Mouse (Mus musculus) heart, embryonic 13.5 days (tissue): Measurements from ENCODE around the gene Tspan7. TPM values are rescaled to one million over a fixed set of nuclear protein-coding genes. Genes with fewer than 3 reads are reported as not detected.

ENCODE experiments used
- ATAC-seq: fragments of 200-750 bp; cut with Nextera tagmentation; 2 replicates; pipeline ENCODE4 v1.8.0; 2017; ENCODE audit warnings: moderate TSS enrichment; ENCODE audit not compliant: insufficient number of reproducible peaks, low FRiP score, low TSS enrichment; ENCODE audit errors: extremely low read depth
- H3K27ac ChIP-seq: fragments of 300-500 bp; sonication (generic); replicated peaks from 2 replicates; pipeline ENCODE4 v1.5.1; 2015; ENCODE audit warnings: moderate library complexity, mild to moderate bottlenecking, inconsistent platforms
- H3K27me3 ChIP-seq: fragments of 300-500 bp; sonication (generic); replicated peaks from 2 replicates; pipeline ENCODE4 v1.6.1; 2015; ENCODE audit warnings: mild to moderate bottlenecking, inconsistent platforms
- H3K36me3 ChIP-seq: fragments of 300-500 bp; sonication (generic); 2 replicates; pipeline ENCODE4 v1.6.1; 2015; ENCODE audit warnings: mild to moderate bottlenecking, inconsistent platforms
- H3K4me1 ChIP-seq: fragments of 300-500 bp; sonication (generic); 2 replicates; pipeline ENCODE4 v1.6.1; 2015; ENCODE audit warnings: inconsistent platforms
- H3K4me2 ChIP-seq: fragments of 300-500 bp; sonication (generic); 2 replicates; pipeline ENCODE4 v1.6.1; 2015; ENCODE audit warnings: inconsistent platforms, mild to moderate bottlenecking, moderate library complexity
- H3K4me3 ChIP-seq: fragments of 300-500 bp; sonication (generic); 2 replicates; pipeline ENCODE4 v1.5.1; 2015; ENCODE audit warnings: moderate library complexity, mild to moderate bottlenecking, inconsistent platforms
- H3K9ac ChIP-seq: fragments of 300-500 bp; sonication (generic); 2 replicates; pipeline ENCODE4 v1.6.1; 2015; ENCODE audit warnings: inconsistent platforms, mild to moderate bottlenecking, moderate library complexity
- H3K9me3 ChIP-seq: fragments of 300-500 bp; sonication (generic); 2 replicates; pipeline ENCODE4 v1.6.1; 2016; ENCODE audit warnings: inconsistent platforms
- WGBS: fragments of 180-500 bp; shearing (Covaris S2); methylation state at CpG from one replicate; pipeline ENCODE4 v1.1.7; 2015; ENCODE audit warnings: mixed read lengths; 5-methylcytosine and 5-hydroxymethylcytosine counted together
- polyA plus RNA-seq: library from polyadenylated mRNA; unstranded; fragments of >200 nt; fragmentation: Nextera tagmentation; extraction: Ambion mirVana; gene quantifications from 2 replicates; pipeline ENCODE4 v1.2.1, GENCODE M21; 2015

Tspan7 gene
- polyA plus RNA-seq, 1 experiment from 2014 or later, result 76.4 TPM

GRCm38 (mm10) chrX:10502616-10503015, 17.7 kb downstream of the Tspan7 start:
- peaks cover 8% of the 10 kb centered on the region for H3K4me1 ChIP-seq
- WGBS, result 24% methylated on average over 2 of the region's 2 CpGs
- ATAC-seq, result no peak
- no peak overlapping the region for H3K27ac ChIP-seq
- H3K4me3 ChIP-seq, result no peak overlapping the region
- no peak overlapping the region for H3K4me2 ChIP-seq
- no peaks in the 10 kb centered on the region for H3K36me3 ChIP-seq
- no peak overlapping the region for H3K9ac ChIP-seq
- H3K9me3 ChIP-seq, result no peaks in the 10 kb centered on the region
- H3K27me3 ChIP-seq, result no peaks in the 10 kb centered on the region

GRCm38 (mm10) chrX:10514417-10514816, 29.5 kb downstream of the Tspan7 start:
- Histone ChIP-seq H3K36me3 (no peaks in the 10 kb centered on the region), H3K9ac (no peak overlapping the region), H3K9me3 (no peaks in the 10 kb centered on the region), H3K27ac (no peak overlapping the region; the same call in 1 of the 2 replicates), H3K4me2 (no peak overlapping the region; the same call in 1 of the 2 replicates), H3K27me3 (no peaks in the 10 kb centered on the region), H3K4me1 (peaks cover 6% of the 10 kb centered on the region), H3K4me3 (no peak overlapping the region)
- WGBS, result 31% methylated on average over 5 of the region's 5 CpGs
- ATAC-seq, result no peak

- ATAC-seq, result no peak
- 31% methylated on average over 3 of the region's 3 CpGs for WGBS
- H3K9ac ChIP-seq, result no peak overlapping the region
Observed at GRCm38 (mm10) chrX:10514971-10515370, 30.0 kb downstream of the Tspan7 start.

GRCm38 (mm10) chrX:10516448-10516847, 31.5 kb downstream of the Tspan7 start:
- peaks cover 6% of the 10 kb centered on the region for H3K4me1 ChIP-seq
- H3K27ac ChIP-seq, result no peak overlapping the region
- H3K9me3 ChIP-seq, result no peaks in the 10 kb centered on the region
- H3K36me3 ChIP-seq, result no peaks in the 10 kb centered on the region
- H3K4me3 ChIP-seq, result no peak overlapping the region
- WGBS, result 75% methylated on average over 7 of the region's 7 CpGs
- H3K9ac ChIP-seq, result no peak overlapping the region
- ATAC-seq, result no peak
- H3K4me2 ChIP-seq, result no peak overlapping the region
- no peaks in the 10 kb centered on the region for H3K27me3 ChIP-seq

More at GRCm38 (mm10) chrX:10514971-10515370, 30.0 kb downstream of the Tspan7 start:
- no peaks in the 10 kb centered on the region for H3K27me3 ChIP-seq
- no peak overlapping the region for H3K4me2 ChIP-seq
- H3K36me3 ChIP-seq, result no peaks in the 10 kb centered on the region
- H3K9me3 ChIP-seq, result no peaks in the 10 kb centered on the region
- no peak overlapping the region for H3K4me3 ChIP-seq
- no peak overlapping the region for H3K27ac ChIP-seq
- H3K4me1 ChIP-seq, result peaks cover 6% of the 10 kb centered on the region

GRCm38 (mm10) chrX:10516925-10517324, 32.0 kb downstream of the Tspan7 start:
- H3K4me2 ChIP-seq, result no peak overlapping the region
- 72% methylated on average over 6 of the region's 6 CpGs for WGBS
- peaks cover 6% of the 10 kb centered on the region for H3K4me1 ChIP-seq

GRCm38 (mm10) chrX:10517756-10518155, 32.8 kb downstream of the Tspan7 start:
- Histone ChIP-seq H3K27ac (peak overlapping the region; percentile 54; the same call in 1 of the 2 replicates), H3K27me3 (no peaks in the 10 kb centered on the region), H3K36me3 (no peaks in the 10 kb centered on the region), H3K4me2 (no peak overlapping the region), H3K9ac (no peak overlapping the region), H3K4me1 (peaks cover 6% of the 10 kb centered on the region), H3K9me3 (no peaks in the 10 kb centered on the region), H3K4me3 (no peak overlapping the region)
- 64% methylated on average over 4 of the region's 4 CpGs for WGBS
- ATAC-seq, result no peak

More at GRCm38 (mm10) chrX:10516925-10517324, 32.0 kb downstream of the Tspan7 start:
- Histone ChIP-seq H3K36me3 (no peaks in the 10 kb centered on the region), H3K9ac (no peak overlapping the region), H3K9me3 (no peaks in the 10 kb centered on the region), H3K4me3 (no peak overlapping the region), H3K27me3 (no peaks in the 10 kb centered on the region), H3K27ac (no peak overlapping the region)
- ATAC-seq, result no peak

GRCm38 (mm10) chrX:10518510-10518909, 33.6 kb downstream of the Tspan7 start:
- Histone ChIP-seq H3K27me3 (no peaks in the 10 kb centered on the region), H3K4me3 (no peak overlapping the region), H3K27ac (peak overlapping the region; percentile 54), H3K4me1 (peaks cover 6% of the 10 kb centered on the region), H3K9ac (no peak overlapping the region), H3K9me3 (no peaks in the 10 kb centered on the region), H3K36me3 (no peaks in the 10 kb centered on the region), H3K4me2 (peak overlapping the region; percentile 11)
- 30% methylated on average over 5 of the region's 5 CpGs for WGBS
- ATAC-seq, result no peak

- Histone ChIP-seq H3K36me3 (no peaks in the 10 kb centered on the region), H3K4me1 (peaks cover 21% of the 10 kb centered on the region), H3K4me2 (no peak overlapping the region), H3K9me3 (no peaks in the 10 kb centered on the region), H3K9ac (no peak overlapping the region), H3K27ac (no peak overlapping the region), H3K4me3 (no peak overlapping the region), H3K27me3 (no peaks in the 10 kb centered on the region)
- no peak for ATAC-seq
- WGBS, result 0% methylated on average over 2 of the region's 2 CpGs
Observed at GRCm38 (mm10) chrX:10535450-10535849, 50.5 kb downstream of the Tspan7 start.

GRCm38 (mm10) chrX:10539009-10539408, 54.1 kb downstream of the Tspan7 start:
- H3K27ac ChIP-seq, result peak overlapping the region; percentile 70
- 74% methylated on average over 2 of the region's 2 CpGs for WGBS

GRCm38 (mm10) chrX:10539482-10540166, 54.7 kb downstream of the Tspan7 start:
- no peaks in the 10 kb centered on the region for H3K27me3 ChIP-seq
- H3K9ac ChIP-seq, result no peak overlapping the region
- no peak overlapping the region for H3K4me3 ChIP-seq
- no peak for ATAC-seq
- H3K4me2 ChIP-seq, result no peak overlapping the region
- no peaks in the 10 kb centered on the region for H3K9me3 ChIP-seq
- no peaks in the 10 kb centered on the region for H3K36me3 ChIP-seq
- H3K27ac ChIP-seq, result peak overlapping the region; percentile 70
- peaks cover 21% of the 10 kb centered on the region for H3K4me1 ChIP-seq
- WGBS, result 25% methylated on average over 6 of the region's 6 CpGs

More at GRCm38 (mm10) chrX:10539009-10539408, 54.1 kb downstream of the Tspan7 start:
- Histone ChIP-seq H3K9me3 (no peaks in the 10 kb centered on the region), H3K9ac (no peak overlapping the region), H3K4me2 (no peak overlapping the region), H3K4me1 (peaks cover 21% of the 10 kb centered on the region), H3K36me3 (no peaks in the 10 kb centered on the region), H3K4me3 (no peak overlapping the region), H3K27me3 (no peaks in the 10 kb centered on the region)
- no peak for ATAC-seq

- 74% methylated on average over 3 of the region's 3 CpGs for WGBS
- ATAC-seq, result no peak
Observed at GRCm38 (mm10) chrX:10546840-10547239, 61.9 kb downstream of the Tspan7 start.

GRCm38 (mm10) chrX:10549708-10550107, 64.8 kb downstream of the Tspan7 start:
- no peaks in the 10 kb centered on the region for H3K36me3 ChIP-seq
- H3K27ac ChIP-seq, result no peak overlapping the region
- no peak overlapping the region for H3K9ac ChIP-seq
- peaks cover 6% of the 10 kb centered on the region; the same call in 1 of the 2 replicates for H3K4me1 ChIP-seq
- no peak overlapping the region for H3K4me2 ChIP-seq
- no peaks in the 10 kb centered on the region for H3K27me3 ChIP-seq
- no peak overlapping the region for H3K4me3 ChIP-seq
- ATAC-seq, result no peak
- H3K9me3 ChIP-seq, result no peaks in the 10 kb centered on the region
- 71% methylated on average over 3 of the region's 3 CpGs for WGBS

More at GRCm38 (mm10) chrX:10546840-10547239, 61.9 kb downstream of the Tspan7 start:
- Histone ChIP-seq H3K27ac (no peak overlapping the region), H3K36me3 (no peaks in the 10 kb centered on the region), H3K4me1 (no peaks in the 10 kb centered on the region), H3K9ac (no peak overlapping the region), H3K27me3 (no peaks in the 10 kb centered on the region), H3K4me2 (no peak overlapping the region), H3K4me3 (no peak overlapping the region), H3K9me3 (no peaks in the 10 kb centered on the region)
